Mouse (Mus musculus): ENCODE measurements around the gene Gins3. TPM values are rescaled to one million over a fixed set of nuclear protein-coding genes. Genes with fewer than 3 reads are reported as not detected.
A peak's percentile ranks its signal among the peaks of the same experiment; 100 is the strongest.
"Not testable (repeated sequence)": the region's sequence is repeated elsewhere in the genome, so short reads cannot be mapped to it uniquely, and the experiment has no call there.

Gene Gins3
- polyA plus RNA-seq, 1 experiment from 2014 or later: 29.9 TPM

DNA sequence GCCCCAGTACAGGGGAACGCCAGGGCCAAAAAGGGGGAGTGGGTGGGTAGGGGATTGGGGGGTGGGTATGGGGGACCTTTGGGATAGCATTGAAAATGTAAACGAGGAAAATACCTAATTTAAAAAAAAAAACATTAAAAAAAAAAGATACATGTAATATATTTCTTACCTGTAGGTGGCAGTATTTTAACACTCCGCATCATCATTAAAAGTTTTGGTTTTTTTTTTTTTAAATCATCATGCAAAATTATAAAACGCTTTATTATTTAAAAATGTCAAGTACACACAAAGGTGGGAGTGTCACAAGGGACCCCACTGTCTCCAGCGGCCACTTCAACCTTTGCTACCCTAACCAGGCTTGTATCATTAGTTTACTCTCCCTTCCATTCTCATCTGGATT lies 26.7 kb upstream of the Gins3 start:
- 18% methylated on average over 4 of the region's 5 CpGs for WGBS
- not testable (repeated sequence) for ATAC-seq (ENCODE audit: insufficient number of reproducible peaks, insufficient read depth, low FRiP score, low TSS enrichment, low read depth); H3K27me3 ChIP-seq; H3K9me3 ChIP-seq; H3K4me3 ChIP-seq; H3K27ac ChIP-seq; H3K4me1 ChIP-seq; H3K9ac ChIP-seq; H3K4me2 ChIP-seq; H3K36me3 ChIP-seq

GRCm38 (mm10) chr8:95607210-95607609 lies 26.0 kb upstream of the Gins3 start:
- H3K4me2 ChIP-seq: no peak overlapping the region
- H3K4me3 ChIP-seq: no peak overlapping the region
- no peak overlapping the region for H3K9ac ChIP-seq
- H3K36me3 ChIP-seq: no peaks in the 10 kb centered on the region
- no peaks in the 10 kb centered on the region for H3K4me1 ChIP-seq
- H3K27me3 ChIP-seq: peaks cover 10% of the 10 kb centered on the region
- 36% methylated on average over 9 of the region's 9 CpGs for WGBS
- ATAC-seq (ENCODE audit: insufficient number of reproducible peaks, insufficient read depth, low FRiP score, low TSS enrichment, low read depth): no peak
- no peaks in the 10 kb centered on the region for H3K9me3 ChIP-seq
- H3K27ac ChIP-seq: no peak overlapping the region

DNA sequence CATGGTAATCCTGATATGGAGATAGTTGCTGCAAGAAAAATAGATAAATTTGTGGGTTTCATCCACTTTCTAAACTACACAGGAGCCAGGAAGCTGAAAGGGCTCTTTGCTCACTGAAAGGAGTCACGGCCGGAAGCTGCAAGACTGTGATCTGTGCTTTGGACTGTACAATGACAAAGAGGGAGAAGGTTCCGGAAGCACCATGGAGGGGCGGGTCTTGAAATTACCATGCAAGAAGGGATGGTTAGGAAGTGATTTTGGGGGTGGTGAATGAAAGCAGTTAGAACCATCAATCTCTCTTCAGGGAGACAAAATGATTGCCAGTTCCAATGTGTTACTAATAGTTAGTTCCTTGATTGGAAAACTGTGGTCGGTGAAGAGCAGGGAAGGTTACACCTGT lies 23.8 kb upstream of the Gins3 start:
- 80% methylated on average over 5 of the region's 5 CpGs for WGBS
- Histone ChIP-seq H3K9ac (no peak overlapping the region), H3K4me1 (no peaks in the 10 kb centered on the region), H3K27ac (no peak overlapping the region), H3K4me3 (no peak overlapping the region), H3K4me2 (no peak overlapping the region), H3K9me3 (no peaks in the 10 kb centered on the region), H3K27me3 (peaks cover 20% of the 10 kb centered on the region), H3K36me3 (no peaks in the 10 kb centered on the region)
- ATAC-seq (ENCODE audit: insufficient number of reproducible peaks, insufficient read depth, low FRiP score, low TSS enrichment, low read depth): no peak

DNA sequence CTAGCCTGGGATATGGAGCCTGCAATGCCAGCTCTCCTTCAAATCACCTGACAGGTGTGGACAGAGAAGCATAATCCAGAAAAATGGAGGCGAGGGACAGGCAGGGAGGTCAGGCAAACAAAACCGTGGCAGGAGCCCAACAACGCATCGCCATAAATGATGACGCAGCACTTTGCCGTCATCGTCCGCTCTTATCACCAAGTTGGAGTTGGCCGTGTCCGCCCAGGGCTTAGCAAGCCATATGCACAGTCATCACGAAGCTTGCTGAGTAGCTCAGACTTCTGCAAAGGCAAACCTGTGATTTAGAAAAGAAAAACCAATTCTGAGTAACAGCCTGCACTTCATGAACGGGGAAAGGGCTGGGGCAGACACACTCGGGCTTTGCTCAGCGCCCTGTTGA lies 22.5 kb upstream of the Gins3 start:
- no peak for ATAC-seq (ENCODE audit: insufficient number of reproducible peaks, insufficient read depth, low FRiP score, low TSS enrichment, low read depth)
- Histone ChIP-seq H3K27me3 (peaks cover 20% of the 10 kb centered on the region), H3K9ac (no peak overlapping the region), H3K27ac (no peak overlapping the region), H3K4me1 (no peaks in the 10 kb centered on the region), H3K4me3 (no peak overlapping the region), H3K9me3 (no peaks in the 10 kb centered on the region), H3K4me2 (no peak overlapping the region), H3K36me3 (no peaks in the 10 kb centered on the region)
- WGBS: 90% methylated on average over 14 of the region's 14 CpGs

DNA sequence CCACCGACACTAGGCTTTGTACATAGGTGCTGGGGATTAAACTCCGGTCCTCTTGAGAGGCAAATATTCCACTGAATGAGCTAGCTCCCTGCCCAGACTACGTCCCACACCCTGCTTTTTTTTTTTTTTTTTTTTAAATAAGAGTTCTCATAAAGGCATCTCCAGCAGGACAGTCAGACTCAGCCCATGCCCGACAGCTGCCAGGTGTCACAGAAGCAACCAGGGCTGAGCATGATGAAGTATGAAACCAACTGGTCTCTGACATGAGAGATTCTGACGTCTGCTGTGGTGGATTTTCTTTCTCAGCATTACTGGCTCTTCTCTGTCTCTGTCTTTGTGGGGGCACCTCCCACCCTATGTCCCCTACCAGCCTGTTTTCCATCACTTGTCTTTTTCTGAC lies 21.5 kb upstream of the Gins3 start:
- no peak for ATAC-seq (ENCODE audit: insufficient number of reproducible peaks, insufficient read depth, low FRiP score, low TSS enrichment, low read depth)
- no peaks in the 10 kb centered on the region for H3K36me3 ChIP-seq
- H3K27me3 ChIP-seq: peaks cover 20% of the 10 kb centered on the region
- no peak overlapping the region for H3K27ac ChIP-seq
- H3K9me3 ChIP-seq: no peaks in the 10 kb centered on the region
- no peak overlapping the region for H3K4me3 ChIP-seq
- no peaks in the 10 kb centered on the region for H3K4me1 ChIP-seq
- peak overlapping the region; percentile 35; the same call in 1 of the 2 replicates for H3K4me2 ChIP-seq
- 63% methylated on average over 5 of the region's 5 CpGs for WGBS
- no peak overlapping the region for H3K9ac ChIP-seq

DNA sequence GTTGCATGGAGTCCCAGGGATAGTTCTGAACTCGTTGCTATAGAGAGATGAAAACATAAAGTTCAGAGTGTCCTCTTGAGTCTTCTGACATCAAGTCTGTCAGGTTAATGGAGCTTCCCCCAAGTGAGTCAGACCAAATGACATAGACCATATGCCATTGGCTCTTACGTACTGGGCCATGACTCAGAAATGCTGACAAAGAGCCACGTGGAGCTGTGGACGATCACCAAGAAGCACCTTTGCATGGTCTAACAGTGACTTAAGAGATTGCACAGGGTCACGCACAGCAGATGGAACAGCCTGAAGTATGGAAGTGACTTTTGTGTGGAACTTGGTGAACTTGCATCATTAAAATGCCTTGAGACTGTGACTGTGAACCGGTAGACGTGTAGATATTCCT lies 16.9 kb upstream of the Gins3 start:
- no peaks in the 10 kb centered on the region for H3K36me3 ChIP-seq
- H3K27ac ChIP-seq: no peak overlapping the region
- H3K9me3 ChIP-seq: no peaks in the 10 kb centered on the region
- ATAC-seq (ENCODE audit: insufficient number of reproducible peaks, insufficient read depth, low FRiP score, low TSS enrichment, low read depth): no peak
- no peak overlapping the region for H3K4me2 ChIP-seq
- WGBS: 89% methylated on average over 7 of the region's 7 CpGs
- no peak overlapping the region for H3K4me3 ChIP-seq
- no peak overlapping the region for H3K9ac ChIP-seq
- no peaks in the 10 kb centered on the region for H3K4me1 ChIP-seq
- H3K27me3 ChIP-seq: peaks cover 14% of the 10 kb centered on the region; the same call in 1 of the 2 replicates

- WGBS: 86% methylated on average over 2 of the region's 2 CpGs
- Histone ChIP-seq H3K4me2 (no peak overlapping the region), H3K4me1 (no peaks in the 10 kb centered on the region), H3K27ac (no peak overlapping the region), H3K9ac (no peak overlapping the region), H3K27me3 (no peaks in the 10 kb centered on the region; the same call in 1 of the 2 replicates), H3K36me3 (no peaks in the 10 kb centered on the region), H3K9me3 (no peaks in the 10 kb centered on the region), H3K4me3 (no peak overlapping the region)
- ATAC-seq (ENCODE audit: insufficient number of reproducible peaks, insufficient read depth, low FRiP score, low TSS enrichment, low read depth): no peak
These were observed 13.2 kb upstream of the Gins3 start for GRCm38 (mm10) chr8:95620046-95620445.

DNA sequence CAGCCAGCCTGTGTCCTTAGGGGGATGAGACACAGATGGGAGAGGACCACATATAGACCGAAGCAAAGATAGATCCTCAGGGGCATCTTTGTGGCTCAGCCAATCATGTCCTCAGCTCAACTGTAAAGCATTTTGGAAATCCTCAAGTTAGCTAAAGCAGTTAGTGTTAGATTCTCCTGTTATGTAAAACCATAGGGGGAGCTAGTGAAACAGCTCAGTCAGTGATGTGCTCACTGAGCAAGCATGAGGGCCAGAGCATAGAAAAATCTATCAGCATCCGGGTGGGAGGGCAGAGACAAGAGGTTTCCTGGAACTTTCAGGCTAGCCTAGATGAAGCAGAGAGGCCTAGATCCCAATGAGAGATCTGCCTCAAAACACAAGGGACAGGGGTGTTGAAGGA lies 8.4 kb upstream of the Gins3 start:
- Histone ChIP-seq H3K27me3 (peaks cover 16% of the 10 kb centered on the region), H3K36me3 (no peaks in the 10 kb centered on the region), H3K9me3 (no peaks in the 10 kb centered on the region), H3K27ac (no peak overlapping the region), H3K4me3 (no peak overlapping the region), H3K9ac (no peak overlapping the region), H3K4me2 (no peak overlapping the region), H3K4me1 (no peaks in the 10 kb centered on the region)
- WGBS: 75% methylated on average over 2 of the region's 2 CpGs
- ATAC-seq (ENCODE audit: insufficient number of reproducible peaks, insufficient read depth, low FRiP score, low TSS enrichment, low read depth): no peak

GRCm38 (mm10) chr8:95632840-95633239 lies 413 bp upstream of the Gins3 start:
- 82% methylated on average over 6 of the region's 6 CpGs for WGBS
- peaks cover 10% of the 10 kb centered on the region for H3K4me1 ChIP-seq
- no peak overlapping the region for H3K9ac ChIP-seq
- H3K4me2 ChIP-seq: peak overlapping the region; percentile 76
- H3K27me3 ChIP-seq: peaks cover 12% of the 10 kb centered on the region
- H3K9me3 ChIP-seq: no peaks in the 10 kb centered on the region
- H3K27ac ChIP-seq: no peak overlapping the region
- no peaks in the 10 kb centered on the region for H3K36me3 ChIP-seq
- no peak for ATAC-seq (ENCODE audit: insufficient number of reproducible peaks, insufficient read depth, low FRiP score, low TSS enrichment, low read depth)
- H3K4me3 ChIP-seq: peak overlapping the region; percentile 86

- Histone ChIP-seq H3K9me3 (no peaks in the 10 kb centered on the region), H3K27me3 (peaks cover under 1% of the 10 kb centered on the region; the same call in 1 of the 2 replicates), H3K36me3 (no peaks in the 10 kb centered on the region), H3K9ac (peak overlapping the region; percentile 81), H3K27ac (no peak overlapping the region), H3K4me1 (peaks cover 10% of the 10 kb centered on the region), H3K4me2 (peak overlapping the region; percentile 76), H3K4me3 (peak overlapping the region; percentile 86)
- WGBS: 3% methylated on average over 6 of the region's 6 CpGs
- ATAC-seq (ENCODE audit: insufficient number of reproducible peaks, insufficient read depth, low FRiP score, low TSS enrichment, low read depth): no peak
These were observed 749 bp downstream of the Gins3 start for GRCm38 (mm10) chr8:95634063-95634340.

DNA sequence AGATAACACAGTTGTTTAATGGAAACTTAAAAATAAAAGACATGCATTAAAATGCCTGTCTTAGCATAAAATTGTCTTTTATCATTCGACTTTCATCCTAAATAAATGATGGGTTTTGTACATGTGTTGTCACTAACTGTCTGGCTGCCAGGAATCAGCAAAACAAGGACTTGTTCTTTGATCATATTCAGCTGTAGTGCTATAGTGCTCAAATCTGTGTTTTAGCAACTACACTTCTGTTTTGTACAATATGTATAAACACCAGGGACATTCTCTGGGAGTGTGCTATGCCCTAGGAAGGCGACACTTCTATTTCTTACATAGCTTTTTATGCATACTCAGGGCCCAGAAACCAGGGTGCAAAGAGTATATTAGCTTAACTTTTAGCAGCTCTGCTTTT lies 11.7 kb downstream of the Gins3 start:
- Histone ChIP-seq H3K9ac (no peak overlapping the region), H3K27ac (no peak overlapping the region), H3K36me3 (peaks cover 15% of the 10 kb centered on the region; the same call in 1 of the 2 replicates), H3K4me1 (no peaks in the 10 kb centered on the region), H3K27me3 (no peaks in the 10 kb centered on the region), H3K4me3 (no peak overlapping the region), H3K4me2 (no peak overlapping the region), H3K9me3 (no peaks in the 10 kb centered on the region)
- 85% methylated on average over 2 of the region's 2 CpGs for WGBS
- no peak for ATAC-seq (ENCODE audit: insufficient number of reproducible peaks, insufficient read depth, low FRiP score, low TSS enrichment, low read depth)

- no peaks in the 10 kb centered on the region for H3K27me3 ChIP-seq
- no peaks in the 10 kb centered on the region for H3K9me3 ChIP-seq
- no peak overlapping the region for H3K4me2 ChIP-seq
- no peak overlapping the region for H3K9ac ChIP-seq
- 83% methylated on average over 3 of the region's 3 CpGs for WGBS
- no peaks in the 10 kb centered on the region for H3K4me1 ChIP-seq
- peaks cover 11% of the 10 kb centered on the region; the same call in 1 of the 2 replicates for H3K36me3 ChIP-seq
- no peak overlapping the region for H3K27ac ChIP-seq
- no peak overlapping the region for H3K4me3 ChIP-seq
- ATAC-seq (ENCODE audit: insufficient number of reproducible peaks, insufficient read depth, low FRiP score, low TSS enrichment, low read depth): no peak
These were observed 15.0 kb downstream of the Gins3 start for GRCm38 (mm10) chr8:95648251-95648650.

DNA sequence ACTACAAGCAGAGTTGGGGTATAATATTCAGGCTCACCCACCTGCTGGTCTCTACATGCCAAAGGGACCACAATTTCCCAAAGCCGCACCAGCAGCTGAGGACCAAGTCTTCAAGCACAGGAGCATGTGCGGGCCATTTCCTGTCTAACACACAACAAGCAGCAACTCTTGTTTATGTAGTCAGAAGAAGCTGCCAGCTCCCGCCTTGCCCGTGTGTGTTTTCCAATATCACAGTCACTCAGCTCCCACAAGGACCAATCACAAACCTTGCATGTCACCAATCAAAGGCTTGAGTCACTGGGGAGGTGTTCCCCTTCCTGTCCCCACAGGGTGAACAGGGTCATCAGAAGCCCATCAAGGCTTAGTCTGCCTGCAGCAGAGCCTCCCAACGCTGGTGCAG lies 20.1 kb downstream of the Gins3 start:
- Histone ChIP-seq H3K9ac (no peak overlapping the region), H3K27ac (no peak overlapping the region), H3K36me3 (no peaks in the 10 kb centered on the region), H3K4me2 (no peak overlapping the region), H3K9me3 (no peaks in the 10 kb centered on the region), H3K4me1 (no peaks in the 10 kb centered on the region), H3K27me3 (no peaks in the 10 kb centered on the region), H3K4me3 (no peak overlapping the region)
- no peak for ATAC-seq (ENCODE audit: insufficient number of reproducible peaks, insufficient read depth, low FRiP score, low TSS enrichment, low read depth)
- WGBS: 83% methylated on average over 5 of the region's 5 CpGs

Data from embryonic facial prominence, embryonic 13.5 days (tissue).